Mouse (Mus musculus): Measurements from ENCODE around the gene Hpse. TPM values are rescaled to one million over a fixed set of nuclear protein-coding genes. Genes with fewer than 3 reads are reported as not detected.

Hpse gene
- polyA plus RNA-seq, 1 experiment from 2014 or later, result 6.1 TPM

GRCm38 (mm10) chr5:100632540-100633129, 86.9 kb downstream of the Hpse start:
- no peak overlapping the region for H3K4me3 ChIP-seq
- no peak overlapping the region for H3K9ac ChIP-seq
- H3K4me1 ChIP-seq, result no peaks in the 10 kb centered on the region
- no peak overlapping the region for H3K4me2 ChIP-seq
- no peaks in the 10 kb centered on the region for H3K27me3 ChIP-seq
- ATAC-seq (ENCODE audit: insufficient number of reproducible peaks, low FRiP score, low TSS enrichment, low read depth), result no peak
- 75% methylated on average over 8 of the region's 8 CpGs for WGBS
- H3K27ac ChIP-seq, result no peak overlapping the region
- H3K9me3 ChIP-seq, result no peaks in the 10 kb centered on the region
- no peaks in the 10 kb centered on the region for H3K36me3 ChIP-seq

Other genes starting within 250 kb of the Hpse start
- gene Lin54, start 219.1 kb downstream of the Hpse start, polyA plus RNA-seq (2015; fragmentation: Nextera tagmentation; extraction: Ambion mirVana), result 9.2 and 10.6 TPM in 2 replicates
- 182 and 195 TPM in 2 replicates for gene Cops4, start 201.4 kb downstream of the Hpse start, polyA plus RNA-seq (2015; fragmentation: Nextera tagmentation; extraction: Ambion mirVana)
- gene Plac8, start 147.5 kb downstream of the Hpse start, polyA plus RNA-seq (2015; fragmentation: Nextera tagmentation; extraction: Ambion mirVana), result 5.3 and 8.3 TPM in 2 replicates
- gene Coq2, start 44.6 kb downstream of the Hpse start, polyA plus RNA-seq (2015; fragmentation: Nextera tagmentation; extraction: Ambion mirVana), result 40.7 and 48.0 TPM in 2 replicates
- 12.1 and 15.2 TPM in 2 replicates for gene Helq, start 78.9 kb upstream of the Hpse start, polyA plus RNA-seq (2015; fragmentation: Nextera tagmentation; extraction: Ambion mirVana)
- 126 and 152 TPM in 2 replicates for gene Mrps18c, start 78.9 kb upstream of the Hpse start, polyA plus RNA-seq (2015; fragmentation: Nextera tagmentation; extraction: Ambion mirVana)
- gene Abraxas1, start 101.2 kb upstream of the Hpse start, polyA plus RNA-seq (2015; fragmentation: Nextera tagmentation; extraction: Ambion mirVana), result 24.7 and 27.4 TPM in 2 replicates
- 2.0 and 2.4 TPM in 2 replicates for gene Gpat3, start 126.0 kb upstream of the Hpse start, polyA plus RNA-seq (2015; fragmentation: Nextera tagmentation; extraction: Ambion mirVana)

Data from limb, embryonic 15.5 days (tissue).